Mouse (Mus musculus): ENCODE measurements at regions not wholly inside any gene's neighbourhood (a gene's known extent, or its start where the extent isn't known, plus 50 kb on each side); places are given as distances from the start of the nearest gene placed in this dataset.

DNA sequence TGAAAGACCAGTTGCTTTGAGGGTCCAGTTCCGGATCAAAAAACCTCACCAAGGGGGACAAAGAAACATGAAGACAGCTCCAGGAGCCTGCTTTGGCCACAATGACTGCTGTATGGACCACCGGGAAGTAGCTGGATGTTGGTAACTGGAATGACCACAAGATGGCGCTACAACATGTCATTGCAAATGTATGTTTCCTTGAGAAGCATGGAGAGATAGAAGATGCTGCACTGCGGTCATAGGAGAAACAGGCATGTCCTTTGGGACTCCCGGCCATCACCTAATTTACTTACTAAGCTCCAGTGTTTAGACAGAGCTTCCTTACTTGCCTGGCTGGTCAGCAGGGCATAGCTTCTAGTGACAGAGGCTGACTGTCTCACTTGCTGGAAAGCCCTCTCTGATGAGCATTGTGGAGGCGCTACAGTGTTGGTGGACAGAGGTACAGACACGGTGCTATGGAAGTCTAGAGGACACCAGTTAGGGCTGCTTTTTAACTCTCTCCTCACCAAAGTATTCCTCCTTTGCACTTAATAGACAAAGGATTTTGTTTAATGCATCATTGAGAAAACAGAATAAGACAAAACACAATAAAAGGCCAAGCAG, 118.2 kb downstream of the Tcp10c start:
- no peak overlapping the region for H3K4me3 ChIP-seq (replicated peaks; ENCODE audit: control insufficient read depth, low read depth, low read length)
- 18% methylated on average over 7 of the region's 7 CpGs for WGBS
- TF ChIP-seq POLR2A (IDR thresholded peaks at IDR 0.05; ENCODE audit: borderline replicate concordance, control insufficient read depth, low read depth, low read length) (no peak), CTCF (IDR thresholded peaks at IDR 0.05; ENCODE audit: control insufficient read depth, insufficient read depth, low read length) (peak; percentile 41; the same call in 1 of the 2 replicates)
- no peaks in the 10 kb centered on the region for H3K4me1 ChIP-seq (ENCODE audit: control insufficient read depth, insufficient read depth, low read length)
- H3K27ac ChIP-seq (ENCODE audit: control insufficient read depth, insufficient read depth, low read depth, low read length, poor library complexity): no peak overlapping the region

DNA sequence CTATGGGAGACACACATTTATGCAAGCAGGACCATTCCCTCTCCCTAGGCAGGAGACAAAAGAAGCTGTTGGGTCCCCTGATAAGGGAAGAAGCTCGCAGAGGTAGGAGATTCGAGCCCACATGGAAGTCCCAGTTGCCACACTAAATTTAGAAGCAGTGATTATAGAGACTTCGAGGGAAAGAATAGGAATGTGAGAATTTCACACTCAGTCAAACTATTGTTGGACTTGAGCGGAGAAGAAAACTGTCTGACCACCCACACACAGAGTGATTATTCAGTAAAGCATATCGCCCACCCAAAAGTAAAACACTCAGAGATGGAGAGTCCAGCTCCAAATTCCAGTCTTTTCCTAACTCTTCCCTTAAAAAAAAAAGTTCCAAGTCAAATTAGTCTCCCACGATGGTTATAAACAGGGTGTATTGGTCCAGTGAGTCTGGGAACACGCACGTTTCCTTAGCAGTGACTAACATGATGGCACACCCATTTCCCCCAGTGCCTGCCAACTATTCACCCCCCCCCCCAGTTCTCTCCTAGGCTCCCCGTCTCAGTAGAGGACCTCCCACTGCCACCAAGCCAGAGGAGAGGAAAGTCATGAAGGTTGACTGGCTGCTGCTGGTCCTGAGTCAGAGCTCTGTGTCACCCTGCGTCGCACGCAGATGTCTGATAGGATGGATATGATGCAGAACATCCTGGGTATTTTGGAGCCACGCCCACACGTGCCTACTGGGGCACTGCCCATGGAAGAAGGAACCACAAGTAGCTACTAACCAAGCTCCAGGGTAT, 120.1 kb downstream of the Tcp10c start:
- 57% methylated on average over 14 of the region's 14 CpGs for WGBS
- no peak overlapping the region for H3K4me3 ChIP-seq (replicated peaks; ENCODE audit: control insufficient read depth, low read depth, low read length)
- no peaks in the 10 kb centered on the region; the same call in 1 of the 2 replicates for H3K4me1 ChIP-seq (ENCODE audit: control insufficient read depth, insufficient read depth, low read length)
- no peak overlapping the region for H3K27ac ChIP-seq (ENCODE audit: control insufficient read depth, insufficient read depth, low read depth, low read length, poor library complexity)
- TF ChIP-seq CTCF (IDR thresholded peaks at IDR 0.05; ENCODE audit: control insufficient read depth, insufficient read depth, low read length): no peak

DNA sequence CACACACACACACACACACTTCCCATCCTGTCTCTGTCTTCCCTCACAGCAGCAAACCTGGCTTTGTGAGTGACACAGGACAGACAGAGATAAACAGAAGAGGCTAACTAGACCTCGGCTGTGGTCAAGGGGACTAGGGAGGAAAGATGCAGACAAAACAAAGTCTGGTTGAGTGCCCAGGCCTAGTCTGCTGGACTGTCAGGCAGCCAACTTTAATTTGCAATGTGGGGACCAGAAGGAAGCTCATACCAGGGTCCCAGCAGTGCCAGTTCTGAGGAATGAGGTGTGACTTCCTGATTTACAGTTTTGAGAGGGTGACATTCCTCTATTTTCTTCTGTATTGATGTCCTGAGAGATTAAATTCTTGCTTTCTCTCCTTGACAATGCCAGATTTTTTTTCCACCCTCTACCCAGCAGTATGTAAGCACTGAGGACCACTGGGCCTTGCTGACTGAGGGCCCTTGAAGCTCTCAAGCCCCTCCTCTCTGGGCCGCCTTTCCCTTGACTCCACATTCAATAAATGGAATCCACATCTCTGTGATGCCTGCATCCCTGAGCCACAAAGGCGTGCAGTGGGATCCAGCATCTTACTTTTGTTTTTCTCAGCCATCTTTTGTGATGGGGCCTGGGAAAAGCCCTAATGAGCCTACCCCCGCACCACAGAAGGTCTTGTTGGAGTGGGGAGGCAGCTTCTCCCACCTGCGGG, 124.6 kb downstream of the Tcp10c start:
- H3K4me1 ChIP-seq (ENCODE audit: control insufficient read depth, insufficient read depth, low read length): no peaks in the 10 kb centered on the region; the same call in 1 of the 2 replicates
- WGBS: 54% methylated on average over 5 of the region's 5 CpGs
- no peak overlapping the region for H3K27ac ChIP-seq (ENCODE audit: control insufficient read depth, insufficient read depth, low read depth, low read length, poor library complexity)
- H3K4me3 ChIP-seq (replicated peaks; ENCODE audit: control insufficient read depth, low read depth, low read length): no peak overlapping the region
- TF ChIP-seq POLR2A (IDR thresholded peaks at IDR 0.05; ENCODE audit: borderline replicate concordance, control insufficient read depth, low read depth, low read length) (no peak), CTCF (IDR thresholded peaks at IDR 0.05; ENCODE audit: control insufficient read depth, insufficient read depth, low read length) (no peak)

DNA sequence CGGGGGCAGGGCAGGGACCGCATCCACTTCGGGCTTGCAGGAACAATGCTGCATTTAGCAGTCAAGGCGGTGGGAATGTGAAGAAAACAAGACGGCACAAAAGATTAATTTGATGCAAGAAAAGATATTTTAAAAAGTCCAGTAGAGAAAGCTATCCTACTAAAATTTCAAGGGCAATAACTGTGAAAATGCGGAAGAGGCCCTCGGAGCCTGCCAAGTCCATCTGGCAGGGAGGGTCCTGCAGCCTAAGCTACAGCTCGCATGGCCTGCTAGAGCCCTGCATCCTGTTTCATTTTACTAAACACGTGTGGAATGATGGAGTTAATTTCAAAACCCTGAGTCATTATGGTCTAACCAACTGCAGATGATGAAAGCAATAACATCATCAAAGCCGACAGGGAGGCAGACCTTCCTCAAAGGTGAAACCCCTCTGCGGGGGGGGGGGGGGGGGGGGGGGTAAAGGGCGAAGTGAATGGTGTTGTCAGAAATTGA, 125.2 kb downstream of the Tcp10c start:
- WGBS: 22% methylated on average over 12 of the region's 12 CpGs
- TF ChIP-seq POLR2A (IDR thresholded peaks at IDR 0.05; ENCODE audit: borderline replicate concordance, control insufficient read depth, low read depth, low read length) (no peak), CTCF (IDR thresholded peaks at IDR 0.05; ENCODE audit: control insufficient read depth, insufficient read depth, low read length) (no peak)
- no peak overlapping the region for H3K4me3 ChIP-seq (replicated peaks; ENCODE audit: control insufficient read depth, low read depth, low read length)
- no peak overlapping the region for H3K27ac ChIP-seq (ENCODE audit: control insufficient read depth, insufficient read depth, low read depth, low read length, poor library complexity)
- no peaks in the 10 kb centered on the region; the same call in 1 of the 2 replicates for H3K4me1 ChIP-seq (ENCODE audit: control insufficient read depth, insufficient read depth, low read length)

DNA sequence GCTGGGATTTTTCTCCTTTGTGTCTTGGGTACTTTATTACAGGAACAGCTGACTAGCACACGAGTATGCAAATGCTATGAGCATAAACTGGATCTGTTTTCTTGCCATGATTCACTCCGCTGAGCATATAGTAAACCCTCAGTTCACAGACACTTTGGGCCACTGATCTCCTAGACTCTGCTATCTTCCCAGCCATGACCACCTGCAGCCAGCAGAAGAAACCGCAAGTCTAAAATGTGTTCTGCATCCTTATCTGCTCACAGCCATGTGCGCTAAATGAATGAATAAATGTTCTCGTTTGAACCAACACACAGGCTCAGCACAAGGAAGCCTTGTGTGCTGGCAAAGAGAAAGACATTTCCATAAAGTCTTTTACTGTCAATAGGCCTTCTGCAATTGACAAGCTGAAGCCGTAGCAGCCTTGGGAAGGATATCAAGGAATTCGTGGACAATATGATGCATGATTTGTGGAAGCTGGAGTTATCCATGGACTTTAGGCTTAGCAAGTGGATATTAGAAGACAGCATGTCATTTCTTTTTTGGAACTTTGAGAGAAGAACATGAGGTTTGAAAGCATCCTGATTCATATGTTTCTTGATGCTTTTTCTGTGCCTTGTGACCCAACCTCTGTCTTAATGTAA, 127.2 kb downstream of the Tcp10c start:
- TF ChIP-seq CTCF (IDR thresholded peaks at IDR 0.05; ENCODE audit: control insufficient read depth, insufficient read depth, low read length): no peak
- no peak for TF ChIP-seq POLR2A (IDR thresholded peaks at IDR 0.05; ENCODE audit: borderline replicate concordance, control insufficient read depth, low read depth, low read length)
- H3K27ac ChIP-seq (ENCODE audit: control insufficient read depth, insufficient read depth, low read depth, low read length, poor library complexity): no peak overlapping the region
- no peak overlapping the region for H3K4me3 ChIP-seq (replicated peaks; ENCODE audit: control insufficient read depth, low read depth, low read length)
- 59% methylated on average over 7 of the region's 7 CpGs for WGBS
- H3K4me1 ChIP-seq (ENCODE audit: control insufficient read depth, insufficient read depth, low read length): no peaks in the 10 kb centered on the region; the same call in 1 of the 2 replicates

DNA sequence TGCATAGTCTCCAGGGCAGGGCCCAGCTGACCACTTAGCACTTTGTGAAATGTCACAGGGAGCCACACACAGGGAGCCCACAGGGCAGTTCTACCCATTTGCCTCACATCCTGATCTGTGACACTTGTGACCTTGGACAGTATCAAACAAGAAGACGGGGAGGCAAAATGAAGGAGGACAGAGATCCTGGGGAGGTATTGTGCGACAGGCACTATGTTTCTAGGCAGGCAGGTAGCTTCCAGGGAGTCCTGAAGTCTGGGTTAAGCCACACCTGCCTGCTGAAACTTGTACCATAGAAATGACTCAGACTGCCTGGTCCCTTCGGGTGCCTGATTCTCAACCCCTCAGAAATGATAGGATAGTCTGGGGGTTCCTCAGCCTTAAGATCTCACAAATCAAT, 127.8 kb downstream of the Tcp10c start:
- TF ChIP-seq CTCF (IDR thresholded peaks at IDR 0.05; ENCODE audit: control insufficient read depth, insufficient read depth, low read length) (no peak), POLR2A (IDR thresholded peaks at IDR 0.05; ENCODE audit: borderline replicate concordance, control insufficient read depth, low read depth, low read length) (no peak)
- no peak overlapping the region for H3K27ac ChIP-seq (ENCODE audit: control insufficient read depth, insufficient read depth, low read depth, low read length, poor library complexity)
- H3K4me1 ChIP-seq (ENCODE audit: control insufficient read depth, insufficient read depth, low read length): no peaks in the 10 kb centered on the region; the same call in 1 of the 2 replicates
- H3K4me3 ChIP-seq (replicated peaks; ENCODE audit: control insufficient read depth, low read depth, low read length): no peak overlapping the region
- 81% methylated on average over 3 of the region's 3 CpGs for WGBS

DNA sequence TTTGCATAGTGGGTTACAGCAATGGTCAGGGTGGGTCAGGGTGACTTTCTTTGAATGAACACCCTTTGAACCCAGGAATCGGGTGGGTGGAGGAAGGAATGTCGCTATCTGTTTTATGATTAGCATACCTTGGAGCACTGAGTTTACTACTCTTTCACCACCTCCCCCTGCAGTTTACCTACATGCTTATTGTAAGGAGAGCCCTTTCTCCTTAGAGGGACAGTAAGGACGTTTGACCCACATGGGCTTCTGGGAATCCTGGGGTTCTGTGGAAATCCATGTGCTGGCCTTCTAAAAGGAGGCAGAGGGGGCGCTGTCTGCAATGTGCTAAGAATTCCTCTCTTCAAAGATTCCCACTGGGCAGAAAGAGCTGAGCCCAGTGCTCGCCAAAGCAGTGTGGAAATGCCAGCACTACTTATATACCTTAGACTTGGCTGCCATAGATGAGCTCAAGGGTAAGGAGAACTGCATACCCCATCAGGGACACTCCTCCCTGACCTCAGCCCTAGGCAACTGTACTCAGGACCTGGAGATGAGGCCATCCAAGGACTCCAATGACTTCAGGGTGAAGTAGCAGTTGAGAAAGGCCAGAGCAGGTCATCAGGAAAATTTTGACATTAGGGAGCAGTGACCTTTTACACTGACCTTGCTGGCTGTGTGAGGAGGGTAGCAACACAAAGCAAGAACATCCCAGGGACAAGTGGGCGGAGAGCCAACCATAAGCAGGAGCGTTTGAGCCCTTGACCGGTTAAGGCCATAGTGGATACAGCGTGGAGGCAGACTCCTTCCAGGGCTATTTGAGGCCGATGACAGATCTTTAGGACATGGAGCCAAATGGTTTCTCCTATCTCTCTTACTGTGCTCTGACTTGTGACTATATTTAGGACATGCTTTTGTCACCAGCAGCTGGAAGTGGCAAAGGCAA, 133.2 kb downstream of the Tcp10c start:
- Histone ChIP-seq H3K4me1 (ENCODE audit: control insufficient read depth, insufficient read depth, low read length) (no peaks in the 10 kb centered on the region), H3K4me3 (replicated peaks; ENCODE audit: control insufficient read depth, low read depth, low read length) (no peak overlapping the region), H3K27ac (ENCODE audit: control insufficient read depth, insufficient read depth, low read depth, low read length, poor library complexity) (no peak overlapping the region)
- 85% methylated on average over 10 of the region's 10 CpGs for WGBS
- TF ChIP-seq POLR2A (IDR thresholded peaks at IDR 0.05; ENCODE audit: borderline replicate concordance, control insufficient read depth, low read depth, low read length): no peak
- TF ChIP-seq CTCF (IDR thresholded peaks at IDR 0.05; ENCODE audit: control insufficient read depth, insufficient read depth, low read length): no peak
